Mouse (Mus musculus): ENCODE data around the gene Trpm6. TPM values are rescaled to one million over a fixed set of nuclear protein-coding genes. Genes with fewer than 3 reads are reported as not detected.

Gene Trpm6
- total and polyA plus RNA-seq, 3 experiments = 0.01 to 0.14 TPM; not detected in 1

DNA sequence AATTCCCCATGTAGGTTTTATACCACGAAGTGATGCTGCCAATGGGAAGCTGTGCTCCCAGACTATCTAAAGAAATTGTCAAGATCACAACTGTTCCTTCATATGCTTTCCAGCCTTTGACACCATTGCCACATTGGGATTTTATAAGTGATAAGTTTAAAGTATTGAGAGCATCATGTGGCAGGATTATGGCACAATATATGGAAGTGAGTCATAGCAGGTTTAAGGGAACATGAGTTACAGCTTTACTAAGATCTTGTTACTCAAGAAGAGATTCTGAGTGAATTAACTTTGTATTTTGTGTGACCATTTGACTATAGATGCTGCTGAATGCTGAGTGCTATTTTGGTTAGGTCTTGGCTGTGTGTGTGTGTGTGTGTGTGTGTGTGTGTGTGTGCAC is 21.8 kb downstream of the Trpm6 start:
- no peak for DNase-seq

DNA sequence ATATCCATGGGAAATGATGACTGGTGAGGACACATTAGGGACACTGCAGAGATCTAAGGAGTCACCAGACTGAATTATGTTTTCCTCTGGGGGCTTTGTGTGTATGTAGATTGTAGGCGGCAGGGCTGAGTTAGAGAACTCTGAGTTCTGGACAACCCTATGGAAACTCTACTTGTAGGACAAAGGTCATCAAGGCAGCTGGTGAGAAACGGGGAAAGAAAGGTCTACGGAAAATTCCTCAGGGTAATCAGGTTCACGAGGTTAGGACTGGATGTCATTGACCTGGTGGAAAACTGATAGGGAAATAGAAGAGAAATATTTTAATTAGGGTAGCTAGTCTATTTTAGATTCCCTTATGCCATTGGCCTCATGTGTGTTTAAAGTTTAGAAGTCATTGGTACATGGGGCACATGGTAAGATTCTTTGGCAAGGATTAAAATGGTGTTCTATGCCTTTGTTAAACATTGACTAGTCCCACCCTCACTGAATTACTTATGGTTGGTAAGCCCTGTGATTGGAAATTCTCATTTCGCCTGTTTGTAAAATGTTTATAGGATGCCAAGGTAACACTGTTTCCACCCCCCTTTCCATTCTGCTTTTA is 23.2 kb downstream of the Trpm6 start:
- no peak for DNase-seq

- DNase-seq = no peak
Measured at GRCm38 (mm10) chr19:18774085-18774484, 24.3 kb downstream of the Trpm6 start.

DNA sequence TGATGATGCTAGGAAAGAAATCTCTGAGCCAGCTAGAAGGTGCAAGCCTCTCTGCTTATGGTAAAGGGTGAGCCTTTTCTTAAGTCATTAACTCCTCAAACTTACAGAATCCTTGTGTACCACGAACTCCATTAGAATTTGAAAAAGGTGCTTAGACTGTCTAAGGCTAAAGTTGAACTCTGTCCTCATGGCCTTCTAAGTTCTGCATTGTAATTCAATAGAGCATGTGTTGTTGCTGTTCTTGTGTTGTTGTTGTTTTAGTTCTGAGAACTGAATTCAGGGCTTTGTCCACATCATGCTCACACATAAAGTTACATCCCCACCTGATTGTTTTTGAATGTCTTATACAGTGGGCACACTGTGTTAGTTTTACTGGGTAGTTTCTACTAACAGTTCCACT is 49.9 kb downstream of the Trpm6 start:
- DNase-seq = no peak

DNA sequence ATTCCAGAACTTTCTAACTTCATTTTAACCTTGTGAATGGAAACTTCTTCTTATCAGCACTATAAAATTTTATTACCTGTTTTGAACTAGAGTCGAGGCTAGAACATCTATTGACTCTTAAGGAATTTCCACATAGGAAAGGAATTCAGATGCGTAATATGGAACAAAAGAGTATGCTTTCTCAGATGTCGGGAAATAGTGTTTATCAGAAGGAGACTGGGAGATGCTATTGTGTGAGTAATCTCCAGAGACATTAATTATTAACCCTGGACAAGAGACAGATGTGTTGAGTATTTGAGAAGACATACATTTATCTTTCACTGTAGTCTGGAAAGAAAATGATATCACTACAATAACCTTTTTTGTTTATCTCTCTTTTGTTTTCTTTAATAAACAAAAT is 61.5 kb downstream of the Trpm6 start:
- no peak for DNase-seq

GRCm38 (mm10) chr19:18815170-18815569 is 65.4 kb downstream of the Trpm6 start:
- DNase-seq = no peak

DNA sequence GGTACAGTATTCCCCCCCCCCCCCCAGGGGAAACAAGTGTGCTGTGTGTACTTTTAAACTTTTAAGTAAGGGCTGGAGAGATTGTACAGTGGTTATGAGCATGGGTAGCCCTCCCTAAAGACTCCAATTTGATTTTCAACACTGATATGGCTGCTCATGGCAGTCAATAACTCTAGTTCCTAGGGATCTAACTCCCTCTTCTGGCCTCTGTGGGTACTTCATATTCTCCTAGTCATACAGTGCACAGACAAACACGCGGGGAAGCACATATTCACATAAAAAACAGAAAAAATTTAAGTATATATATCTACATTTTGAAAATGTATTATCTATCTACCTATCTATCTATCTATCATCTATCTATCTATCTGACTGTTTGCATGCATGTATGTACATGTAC is 67.6 kb downstream of the Trpm6 start:
- DNase-seq = no peak

DNA sequence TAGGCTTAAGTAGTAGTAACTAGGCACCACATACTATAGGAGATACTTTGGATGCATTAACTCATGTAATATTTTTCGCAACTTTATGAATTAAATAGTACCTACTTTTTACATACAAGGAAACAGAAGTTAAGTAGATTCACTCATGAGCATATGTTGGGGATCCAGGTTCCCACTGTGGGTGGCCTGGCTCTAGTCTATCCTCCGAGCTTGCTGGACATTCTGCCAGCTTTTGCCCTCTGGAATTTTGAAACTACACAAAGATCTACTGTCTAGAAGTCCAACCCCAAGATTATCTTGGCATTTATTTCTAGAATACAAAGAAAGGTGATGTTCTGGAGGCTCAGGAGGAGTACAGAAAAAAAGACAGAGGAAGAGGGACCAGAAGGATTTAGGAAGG is 78.8 kb downstream of the Trpm6 start:
- DNase-seq = no peak

DNA sequence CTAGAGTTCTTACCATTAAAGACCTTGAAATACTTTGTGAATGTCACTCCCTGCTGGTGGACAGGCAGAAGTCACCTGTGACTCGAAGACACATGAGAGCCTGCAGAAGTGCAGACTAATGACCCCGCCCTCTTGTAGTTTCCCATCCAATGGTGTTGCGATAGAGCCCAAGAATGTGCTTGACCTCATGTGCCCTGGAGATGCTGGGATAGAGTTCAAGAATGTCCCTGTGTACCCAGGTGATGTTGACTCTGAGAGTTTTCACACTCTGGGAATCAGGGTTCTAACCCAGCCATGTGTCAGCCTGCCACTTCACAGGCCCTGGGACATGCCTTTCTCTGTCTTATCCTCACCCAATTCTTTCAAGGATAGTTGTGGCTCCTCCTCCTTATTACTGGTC is 81.4 kb downstream of the Trpm6 start:
- no peak for DNase-seq

DNA sequence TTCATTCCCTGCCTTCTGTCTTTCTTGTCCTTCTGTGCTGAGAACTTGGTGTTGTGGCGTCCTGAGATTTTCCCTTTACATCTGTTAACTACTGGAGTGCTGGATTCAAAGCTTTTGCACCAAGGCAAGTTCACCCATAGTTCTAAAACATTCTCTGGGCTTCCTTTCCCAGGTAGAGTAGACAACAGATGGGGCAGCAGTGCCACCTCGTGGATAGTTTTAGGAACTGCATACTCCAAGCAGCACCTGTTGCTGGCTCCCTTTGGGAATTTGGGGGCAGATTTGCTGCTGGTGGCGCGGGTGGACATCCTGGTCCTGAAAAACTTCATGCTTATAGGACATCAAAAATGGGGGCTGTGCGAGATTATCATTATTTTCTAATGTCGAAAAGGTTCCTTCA is 85.2 kb downstream of the Trpm6 start:
- peak; percentile 63 for DNase-seq

DNA sequence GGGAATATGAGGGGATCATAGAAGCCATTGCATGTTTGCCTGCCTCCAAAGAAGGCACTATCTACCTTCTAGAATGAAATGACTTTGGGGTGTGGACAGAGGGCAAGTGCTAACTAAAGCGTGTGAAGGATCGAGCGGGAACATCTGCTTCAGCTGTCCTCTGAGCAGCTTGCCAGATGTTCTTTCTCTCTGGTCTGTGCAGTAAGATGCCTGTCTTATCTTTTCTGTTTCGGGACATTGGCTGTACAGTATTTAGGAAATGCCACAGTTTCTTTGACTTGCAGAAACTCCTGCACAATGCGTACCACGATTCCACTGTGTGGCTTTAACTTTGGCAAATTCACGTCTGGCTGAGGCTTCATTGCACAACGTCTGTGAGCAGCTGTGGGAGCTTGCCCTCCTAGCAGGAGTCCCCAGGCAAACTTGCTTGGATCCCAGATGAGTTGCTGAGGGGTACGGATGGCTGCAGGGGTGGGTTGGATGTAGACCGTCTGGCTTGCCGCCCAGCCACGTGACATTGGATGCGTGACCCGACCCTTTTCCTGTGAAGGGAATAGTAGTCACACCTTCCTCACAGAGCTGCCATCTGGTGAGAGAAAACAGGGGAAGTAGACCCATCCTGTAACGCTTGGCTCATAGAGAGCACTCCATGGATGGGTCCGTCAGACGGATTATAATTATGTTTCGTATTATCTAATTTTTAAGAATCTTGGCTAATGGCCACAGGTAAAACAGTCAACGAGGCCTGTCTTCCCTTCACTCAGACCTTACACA is 92.2 kb downstream of the Trpm6 start:
- no peak for DNase-seq

DNA sequence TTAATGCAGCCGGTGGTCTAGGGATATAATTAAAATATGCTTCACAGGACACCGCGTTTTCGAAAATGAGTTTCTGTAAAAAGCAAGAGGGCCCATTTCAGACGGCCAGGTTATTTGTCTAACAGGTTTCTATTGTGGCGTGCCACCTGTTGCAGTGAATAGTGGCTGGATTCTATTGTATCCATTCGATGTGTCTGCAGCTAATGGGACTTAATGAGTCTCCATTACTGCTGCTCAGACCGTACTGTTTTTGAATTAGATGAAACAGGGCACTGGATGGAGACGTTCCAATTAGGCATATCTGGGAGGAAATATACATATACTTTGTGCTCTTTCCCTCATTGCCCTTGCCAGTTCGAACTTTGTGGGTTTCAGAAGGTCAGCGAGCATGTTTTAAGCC is 92.8 kb downstream of the Trpm6 start:
- DNase-seq = no peak

DNA sequence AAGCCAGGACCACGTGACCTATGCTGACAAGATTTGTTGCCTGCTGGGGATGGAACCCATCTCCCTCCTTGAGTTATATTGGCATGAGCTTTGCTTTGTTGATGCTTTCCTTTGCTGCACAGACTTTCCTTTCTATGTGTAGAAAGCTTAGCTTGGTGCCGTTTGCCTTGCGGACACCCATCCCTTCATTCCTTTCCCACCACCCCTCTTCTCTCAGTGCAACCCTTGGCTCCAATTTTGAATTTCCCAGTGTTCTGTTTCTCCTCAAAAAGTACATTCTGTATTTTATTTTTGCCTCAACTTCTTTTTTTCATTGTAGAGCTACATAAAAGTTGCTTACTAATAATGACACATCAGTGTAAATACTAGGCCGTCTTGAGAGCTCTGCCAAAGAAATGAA is 96.6 kb downstream of the Trpm6 start:
- DNase-seq = no peak

- DNase-seq = no peak
Measured at GRCm38 (mm10) chr19:18868311-18868710, 118.5 kb downstream of the Trpm6 start.

DNA sequence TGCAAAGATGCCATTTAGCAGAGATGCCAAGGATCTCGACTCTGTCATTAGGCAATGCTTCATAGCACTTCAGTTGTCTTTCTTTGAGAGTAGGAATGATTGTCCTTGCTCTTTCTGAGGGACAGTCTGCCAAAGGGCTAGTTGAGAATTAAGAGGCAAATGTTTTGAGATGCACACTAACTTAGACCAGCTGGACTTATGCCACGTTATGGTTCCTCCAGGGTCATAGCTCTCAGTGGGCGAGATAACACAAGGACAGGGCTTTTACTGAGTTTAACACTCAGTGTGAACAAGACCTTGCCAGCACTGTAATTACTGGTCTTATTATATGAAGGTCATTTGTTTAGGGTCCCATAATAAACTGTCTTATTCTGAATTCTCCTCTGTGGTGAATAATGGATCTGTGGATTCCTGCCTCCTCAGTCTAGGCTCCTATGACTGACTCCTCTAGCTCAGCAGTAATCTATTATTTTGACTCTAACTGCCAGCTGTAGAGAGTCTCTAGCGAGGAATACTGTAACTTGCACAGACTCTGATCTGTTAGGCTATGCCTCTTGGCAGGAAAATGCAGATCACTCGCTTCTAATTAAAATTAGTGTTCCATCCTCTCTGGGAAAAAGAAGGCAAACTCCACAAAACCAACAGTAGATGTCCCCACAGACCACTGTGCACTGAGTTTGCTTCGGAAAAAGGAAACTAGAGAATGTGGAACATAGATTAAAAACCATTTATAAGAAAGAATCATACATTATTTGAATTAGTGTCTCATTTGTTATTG is 123.2 kb downstream of the Trpm6 start:
- no peak for DNase-seq

- DNase-seq = no peak
Measured at GRCm38 (mm10) chr19:18873709-18874644, 124.2 kb downstream of the Trpm6 start.

- no peak for DNase-seq
Measured at GRCm38 (mm10) chr19:18879264-18879663, 129.5 kb downstream of the Trpm6 start.

DNA sequence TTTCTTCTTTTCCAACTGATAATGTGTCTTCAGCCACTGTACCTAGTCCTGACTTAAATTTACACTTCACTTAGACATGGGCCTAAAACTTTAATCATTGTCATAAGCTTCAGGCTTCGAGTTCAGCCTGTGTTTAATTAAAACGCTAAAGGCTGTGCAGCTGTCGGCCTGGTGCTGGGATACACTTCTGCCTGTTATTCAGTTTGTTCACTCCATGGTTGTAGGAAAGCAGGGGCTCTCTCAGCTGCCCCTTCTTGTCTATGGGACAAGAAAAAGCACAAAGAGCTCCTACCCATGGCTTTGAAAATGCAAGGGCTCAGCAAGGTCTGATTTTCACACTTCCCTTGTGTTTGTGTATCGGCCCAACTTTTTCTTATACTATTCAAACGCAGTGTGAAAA is 131.4 kb downstream of the Trpm6 start:
- DNase-seq = no peak

GRCm38 (mm10) chr19:18887646-18888407 is 138.0 kb downstream of the Trpm6 start:
- no peak for DNase-seq

- DNase-seq = no peak
Measured at GRCm38 (mm10) chr19:18888491-18889116, 138.8 kb downstream of the Trpm6 start.

DNA sequence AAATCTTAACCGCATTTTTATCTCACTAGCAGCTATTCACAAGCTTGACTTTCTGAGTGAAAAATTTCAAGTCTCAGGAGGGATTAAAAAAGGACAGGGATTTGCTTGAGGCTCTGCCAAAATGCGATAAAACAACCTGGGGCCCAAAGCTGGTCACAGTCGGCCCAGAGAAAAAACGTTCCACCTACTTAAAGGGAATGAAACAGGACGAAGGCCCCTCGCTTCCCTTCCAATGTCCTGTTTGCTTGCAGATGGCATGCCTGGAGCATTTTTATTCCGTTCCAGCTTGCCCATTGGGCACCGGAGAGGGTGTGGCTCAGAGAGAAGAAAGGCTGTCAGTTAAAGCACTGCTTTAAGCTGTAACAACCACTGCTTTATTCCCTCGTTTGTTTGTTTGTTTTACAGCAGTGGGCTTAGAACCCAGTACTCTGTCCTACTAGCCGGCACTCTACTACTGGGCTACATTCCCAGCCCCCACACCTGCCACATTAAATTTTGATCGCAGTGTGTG is 139.4 kb downstream of the Trpm6 start:
- DNase-seq = peak; percentile 12
